Mouse (Mus musculus) T-helper 17 cell (primary cell): ENCODE data around the gene Myo1c.

ENCODE experiments used
- in situ Hi-C, 2 experiments: fragments of 300-600 bp; cut with MboI, MseI; formaldehyde crosslinking; loops; 1 replicate in 1 of 2; 2 replicates in 1 of 2; pipeline ENCODE4 v1.15.1; 2025; ENCODE audit warnings: high pct_unique_total_duplicates in 2 of 2

Myo1c gene

GRCm38 (mm10) chr11:75650311-75650710 lies at the start of gene Myo1c:
Gene Myo1c (plus strand): TSS chr11:75650504.
- in situ Hi-C loops: no loop called here

GRCm38 (mm10) chr11:75604826-75605225 lies 45.5 kb upstream of the Myo1c start:
- in situ Hi-C loops: no loop called here

DNA sequence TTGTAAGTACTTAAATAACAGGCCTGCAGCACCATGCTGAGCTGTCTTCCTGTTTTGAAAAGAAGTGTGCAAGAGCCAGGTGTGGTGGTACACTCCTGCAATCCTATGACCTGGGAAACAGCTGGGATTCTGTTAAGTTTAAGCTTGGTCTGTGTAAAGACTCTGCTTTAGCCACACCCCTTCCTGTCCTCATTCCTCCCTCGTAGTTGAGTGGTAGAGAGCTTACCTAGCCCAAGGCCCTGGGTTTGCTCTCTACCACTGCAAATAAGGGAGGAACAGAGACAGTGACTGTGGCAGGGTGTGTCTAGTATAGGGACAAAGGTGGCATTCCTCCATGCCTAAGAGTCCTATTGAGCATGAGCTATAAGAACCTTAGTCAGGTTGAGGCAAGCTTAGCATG lies 45.0 kb upstream of the Myo1c start:
- in situ Hi-C loops: no loop called here

- in situ Hi-C loops: no loop called here
These were observed 41.5 kb upstream of the Myo1c start for GRCm38 (mm10) chr11:75608776-75609175.

- in situ Hi-C loops: no loop called here
These were observed 40.3 kb upstream of the Myo1c start for GRCm38 (mm10) chr11:75610021-75610420.

- in situ Hi-C loops: no loop called here
These were observed 35.5 kb upstream of the Myo1c start for GRCm38 (mm10) chr11:75614769-75615168.

GRCm38 (mm10) chr11:75615556-75615955 lies 34.7 kb upstream of the Myo1c start:
- in situ Hi-C loops: no loop called here

DNA sequence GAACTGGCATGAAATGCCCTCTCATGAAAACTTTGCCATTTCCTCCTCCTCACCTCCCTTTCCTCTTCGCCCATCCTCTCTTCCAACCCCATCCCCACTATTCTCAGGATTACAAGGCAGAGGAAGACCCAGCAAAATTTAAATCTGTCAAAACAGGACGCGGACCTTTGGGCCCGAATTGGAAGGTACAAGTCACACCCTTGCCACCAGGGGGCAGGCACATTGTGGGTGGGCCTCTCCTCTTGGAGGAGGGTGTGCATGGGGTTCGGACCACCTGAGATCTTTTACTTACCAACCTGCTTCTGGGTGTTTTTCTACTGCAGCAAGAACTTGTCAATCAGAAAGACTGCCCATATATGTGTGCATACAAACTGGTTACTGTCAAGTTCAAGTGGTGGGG lies 31.2 kb upstream of the Myo1c start:
- in situ Hi-C loops: no loop called here

DNA sequence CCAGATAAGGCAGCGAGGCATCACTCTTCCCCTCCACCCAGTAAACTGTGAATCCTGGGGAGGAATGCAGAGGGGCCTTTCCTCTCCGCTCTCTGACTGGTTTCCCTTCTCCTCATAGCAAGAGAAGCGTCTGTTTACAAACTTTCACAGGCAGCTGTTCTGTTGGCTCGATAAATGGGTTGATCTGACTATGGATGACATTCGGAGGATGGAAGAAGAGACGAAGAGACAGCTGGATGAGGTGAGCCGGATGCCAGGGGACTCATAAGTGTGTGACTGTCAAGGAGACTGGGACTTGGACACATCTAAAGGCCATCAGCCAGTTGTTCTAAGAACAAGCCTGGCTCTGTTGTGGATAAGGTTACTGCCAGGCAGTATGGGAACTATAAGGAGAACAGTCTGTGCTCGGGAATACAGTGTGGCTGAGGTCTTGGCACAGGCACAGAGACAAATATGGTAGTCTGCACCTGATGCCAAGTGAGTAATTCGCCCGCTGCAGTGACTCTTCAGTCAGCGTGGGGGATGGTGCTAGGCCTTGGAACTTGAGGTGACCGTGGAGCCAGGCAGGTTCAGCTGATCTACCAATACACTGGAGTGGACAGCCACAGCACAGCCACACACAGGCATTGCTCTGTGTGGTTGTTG lies 30.0 kb upstream of the Myo1c start:
- in situ Hi-C loops: no loop called here

GRCm38 (mm10) chr11:75621426-75621825 lies 28.9 kb upstream of the Myo1c start:
- in situ Hi-C loops: no loop called here

DNA sequence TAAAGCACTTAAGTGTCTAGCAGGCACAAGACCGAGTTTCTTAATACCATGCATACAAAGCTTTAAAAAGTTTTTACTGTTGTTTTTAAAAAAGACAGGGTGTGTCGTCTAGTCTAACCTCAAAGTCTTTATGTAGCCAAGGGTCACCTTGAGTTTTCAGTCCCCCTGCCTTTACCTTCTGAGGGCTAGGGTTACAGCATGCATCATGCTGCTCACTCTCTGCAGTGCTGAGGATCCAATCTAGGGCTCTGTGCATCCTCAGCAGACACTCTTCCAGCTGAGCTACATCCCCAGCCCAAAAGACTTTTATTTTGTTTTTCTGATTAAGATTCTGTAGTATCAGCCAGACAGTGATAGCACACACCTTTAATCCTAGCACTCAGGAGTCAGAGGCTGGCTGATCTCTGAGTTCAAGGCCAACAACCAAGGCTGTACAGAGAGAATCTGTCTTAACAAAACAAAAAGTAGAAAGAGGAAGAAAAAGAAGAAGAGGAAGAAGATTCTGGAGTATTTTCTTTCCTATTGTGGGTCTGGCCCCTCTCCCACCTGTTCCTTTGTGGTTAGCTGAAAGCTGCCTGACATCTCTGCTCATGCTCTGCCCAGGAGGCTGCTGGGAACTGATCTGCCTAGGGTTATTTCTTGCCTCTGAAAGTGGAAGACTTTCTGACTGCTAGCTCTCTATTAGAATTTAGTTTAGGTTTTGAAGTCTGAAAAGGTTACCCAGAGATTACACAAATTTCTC lies 27.5 kb upstream of the Myo1c start:
- in situ Hi-C loops: no loop called here

DNA sequence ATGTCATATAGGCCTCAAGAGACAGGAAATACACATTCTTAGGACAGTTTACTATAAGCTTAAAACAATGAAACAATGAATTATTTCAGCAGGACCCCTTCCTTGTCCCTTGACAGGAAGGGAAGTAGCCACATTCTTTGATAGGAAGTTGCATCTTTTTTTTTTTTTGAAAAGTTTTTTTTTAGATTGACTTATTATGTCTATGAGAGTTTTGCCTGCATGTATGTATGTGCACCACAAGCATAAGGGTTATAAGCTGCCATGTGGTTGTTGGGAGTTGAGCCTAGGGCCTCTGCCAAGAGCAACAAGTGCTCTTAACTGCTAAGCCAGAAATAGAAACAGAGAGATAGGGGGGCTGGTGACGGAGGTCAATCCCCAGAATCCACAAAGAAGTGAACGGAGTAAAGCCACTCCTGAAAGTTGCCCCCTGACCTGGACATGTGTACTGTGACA lies 26.2 kb upstream of the Myo1c start:
- in situ Hi-C loops: no loop called here

DNA sequence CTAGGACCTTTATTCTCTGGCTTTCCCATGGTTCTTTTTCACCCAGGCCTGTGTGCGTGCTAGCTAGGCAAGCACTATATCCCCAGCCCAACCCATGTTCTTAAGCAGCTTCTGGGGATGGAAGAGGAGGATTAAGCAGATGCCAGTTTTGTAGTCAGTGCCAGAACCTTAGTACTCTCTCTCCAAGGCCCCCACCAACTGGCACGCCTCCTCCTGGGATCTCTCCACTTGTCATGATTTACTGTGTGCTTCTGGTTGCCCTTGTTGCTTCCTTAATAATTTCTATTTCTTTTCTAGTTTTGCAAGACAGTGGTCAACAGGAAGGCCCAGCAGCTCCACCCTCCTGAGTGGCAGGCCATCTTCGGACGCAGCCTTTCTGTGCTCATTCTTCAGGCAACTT lies 24.5 kb upstream of the Myo1c start:
- in situ Hi-C loops: no loop called here

DNA sequence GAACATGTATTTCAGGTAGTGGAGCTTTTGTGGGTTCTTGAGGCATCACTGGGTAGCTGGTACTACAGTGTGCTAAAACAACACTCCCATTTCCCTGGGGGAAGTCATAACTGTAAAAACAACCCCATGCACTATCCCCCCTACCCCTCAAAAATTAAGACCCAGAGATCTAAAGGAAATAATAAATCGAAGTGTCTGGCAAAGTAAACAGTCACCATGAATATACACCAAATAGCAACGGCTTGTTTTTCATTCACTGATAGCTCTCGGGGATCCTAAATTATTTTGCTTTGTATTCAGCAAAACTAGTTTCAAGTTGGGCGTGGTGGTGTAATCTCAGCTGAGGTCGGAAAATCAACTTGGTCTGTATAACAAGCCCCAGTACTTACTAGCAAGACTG lies 20.2 kb upstream of the Myo1c start:
- in situ Hi-C loops: loop anchor here (5.0 to 10.0 kb wide), 2 partner anchors 107 to 1415 kb away; no protein-coding TSS in a partner anchor

DNA sequence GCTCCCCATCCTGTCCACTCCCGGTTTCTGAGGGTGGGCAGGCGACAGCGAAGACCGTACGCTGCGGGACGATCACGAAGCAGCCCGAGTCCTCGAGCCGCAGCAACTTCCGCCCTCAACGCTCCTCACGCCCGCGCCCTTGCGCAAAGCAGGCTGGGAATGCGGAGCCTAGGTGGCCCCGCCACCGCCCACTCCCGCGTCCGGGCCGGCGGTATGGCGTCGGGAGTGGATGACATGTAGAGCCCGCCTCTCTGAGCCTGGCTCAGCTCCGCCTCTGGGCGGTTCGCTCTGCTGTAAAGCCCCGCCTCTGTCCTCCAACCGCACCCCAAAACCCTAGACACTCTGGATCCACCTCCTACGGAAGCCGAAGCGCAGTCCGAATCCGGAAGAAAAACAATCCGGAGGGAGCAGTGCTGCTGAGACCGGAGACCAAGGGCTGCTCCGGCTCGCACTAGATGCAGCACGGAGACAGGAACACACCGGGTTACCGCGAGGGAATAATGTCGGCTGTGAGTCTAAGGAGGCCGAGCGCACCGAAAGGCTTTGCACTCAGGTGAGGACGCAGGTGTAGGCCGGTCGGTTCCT lies 19.6 kb upstream of the Myo1c start, which contains the start of gene Inpp5k:
TSS of gene Inpp5k (plus strand) at position 344 of the 585 bp plus-strand sequence.
- in situ Hi-C loops: loop anchor here (5.0 to 10.0 kb wide), 2 partner anchors 107 to 1414 kb away; no protein-coding TSS in a partner anchor

- in situ Hi-C loops: loop anchor here (5.0 to 10.0 kb wide), 2 partner anchors 106 to 1413 kb away; no protein-coding TSS in a partner anchor
These were observed 18.6 kb upstream of the Myo1c start for GRCm38 (mm10) chr11:75631561-75632225.

GRCm38 (mm10) chr11:75632921-75633320 lies 17.4 kb upstream of the Myo1c start:
- in situ Hi-C loops: loop anchor here (5.0 to 10.0 kb wide), 2 partner anchors 104 to 1412 kb away; no protein-coding TSS in a partner anchor

DNA sequence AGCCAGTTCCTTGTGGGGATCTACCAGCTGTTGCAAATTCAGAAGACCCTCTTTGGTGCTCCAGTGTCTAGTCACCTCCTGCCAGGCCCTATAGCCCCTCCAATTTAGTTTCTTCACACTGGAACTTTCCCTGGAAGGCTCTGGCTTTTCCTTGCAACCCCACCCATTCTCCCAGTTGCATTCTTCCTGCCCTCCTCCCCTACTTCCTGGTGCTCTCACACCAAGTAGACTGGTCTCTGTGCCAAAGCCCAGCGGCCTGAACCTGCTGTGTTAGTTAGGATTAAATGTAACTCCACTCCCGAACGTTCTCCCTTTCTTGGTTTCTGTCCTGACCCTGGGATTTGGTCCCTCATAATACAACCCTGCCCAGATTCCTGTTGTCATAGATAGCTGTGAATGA lies 15.5 kb upstream of the Myo1c start:
- in situ Hi-C loops: loop anchor here (5.0 to 10.0 kb wide), 2 partner anchors 102 to 1410 kb away; no protein-coding TSS in a partner anchor

DNA sequence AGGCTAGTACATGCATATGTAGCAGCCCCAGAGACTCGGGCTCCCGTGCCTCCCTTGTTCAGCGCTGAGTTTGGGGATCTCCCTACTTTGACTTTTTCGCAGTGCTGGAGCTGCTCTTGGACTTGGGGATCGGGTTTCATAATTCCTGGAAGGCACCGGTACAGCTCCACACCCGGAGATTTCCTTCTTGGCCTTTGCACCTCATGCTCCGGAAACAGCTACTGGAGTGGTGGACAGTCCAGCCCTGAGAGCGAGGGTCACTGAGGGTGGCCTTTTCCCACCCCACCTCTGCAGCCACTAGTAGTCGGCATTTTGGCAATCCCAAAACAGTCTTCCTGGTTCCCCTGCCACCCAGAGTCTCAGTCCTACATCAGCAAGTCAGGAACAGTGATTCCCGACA lies 15.0 kb upstream of the Myo1c start:
- in situ Hi-C loops: loop anchor here in 1 of 2 experiments (10.0 kb wide), 1 partner anchor 1409 kb away; no protein-coding TSS in a partner anchor

DNA sequence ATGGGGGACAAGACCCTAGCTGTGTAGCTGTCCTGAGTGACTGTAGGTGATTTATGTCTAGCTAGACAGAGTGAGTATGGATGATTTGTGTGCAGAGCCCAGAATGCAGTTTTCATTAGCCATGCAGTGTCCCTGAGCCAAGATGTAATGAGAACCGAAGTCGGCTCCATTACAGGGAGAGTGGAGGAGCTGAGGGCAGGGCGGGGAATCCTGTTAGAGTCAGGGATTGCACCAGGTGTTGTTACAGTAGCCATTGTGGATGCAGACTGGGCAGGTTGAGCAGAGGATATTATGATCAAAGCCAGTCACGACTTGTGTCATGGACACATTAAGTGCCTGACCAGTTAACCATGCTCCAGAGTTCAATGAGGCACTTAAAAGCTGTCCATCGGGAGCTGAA lies 7.0 kb upstream of the Myo1c start:
- in situ Hi-C loops: no loop called here

DNA sequence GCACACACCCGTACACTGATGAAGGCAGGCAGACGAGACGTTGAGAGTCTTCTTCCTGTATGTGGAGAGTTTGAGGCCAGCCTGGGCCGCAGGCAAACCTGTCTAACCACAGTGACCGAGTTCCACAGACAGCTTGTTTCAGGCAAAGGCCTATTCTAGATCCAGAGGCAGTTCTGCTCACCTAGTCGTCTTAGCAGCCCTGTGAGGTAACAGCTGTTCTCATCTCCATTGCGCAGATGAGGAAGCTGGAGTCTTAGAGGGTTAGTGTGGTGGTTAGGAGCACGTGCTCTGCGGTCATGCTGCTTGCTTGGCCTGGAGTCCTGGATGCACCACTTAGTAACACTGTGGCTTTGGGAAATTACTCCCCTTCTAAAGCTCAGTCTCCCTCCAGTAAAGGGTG lies 5.6 kb upstream of the Myo1c start:
- in situ Hi-C loops: no loop called here
